Mouse (Mus musculus): Measurements from ENCODE around the gene Rgs6.

The Rgs6 gene

DNA sequence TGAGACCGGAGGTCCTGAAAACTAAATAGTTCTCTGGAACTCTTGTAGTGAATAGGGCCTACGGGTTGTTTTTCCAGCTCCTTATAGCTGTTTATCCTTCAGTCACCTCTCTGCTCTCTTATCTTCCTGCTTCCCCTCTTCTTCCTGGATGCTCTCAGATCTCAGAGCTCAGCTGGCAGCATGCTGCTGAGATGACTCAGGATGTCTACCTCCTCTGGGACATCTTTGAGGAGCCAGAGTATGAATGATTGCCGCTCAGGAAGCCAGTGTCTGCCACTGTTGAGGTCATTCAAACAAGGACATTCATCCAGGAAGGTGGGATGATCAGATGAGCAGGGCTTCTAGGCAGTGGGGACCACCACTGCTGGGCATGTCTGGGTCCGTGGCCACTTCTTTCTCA, 498.9 kb downstream of the Rgs6 start:
- no peak for DNase-seq (ENCODE audit: low spot score)

DNA sequence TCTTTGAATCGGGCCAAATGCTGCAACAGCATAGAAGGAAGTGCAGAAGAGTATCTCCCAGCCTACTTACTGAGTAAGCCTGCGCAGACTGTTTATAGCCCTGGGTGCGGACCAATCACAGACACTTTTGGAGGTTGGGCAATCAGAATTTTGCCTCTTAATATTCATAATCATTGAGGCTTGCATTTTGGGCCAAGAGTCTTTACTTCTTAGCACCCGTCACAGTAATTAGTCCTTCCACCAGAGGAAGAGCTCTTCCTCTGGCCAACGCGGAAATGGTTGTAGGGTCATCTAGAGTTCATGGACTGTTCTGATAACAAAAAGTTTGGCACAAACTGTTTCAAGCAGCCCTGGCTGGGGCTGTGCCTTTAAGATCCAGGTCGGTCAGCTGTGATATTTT, 499.5 kb downstream of the Rgs6 start:
- DNase-seq (ENCODE audit: low spot score) = no peak

DNA sequence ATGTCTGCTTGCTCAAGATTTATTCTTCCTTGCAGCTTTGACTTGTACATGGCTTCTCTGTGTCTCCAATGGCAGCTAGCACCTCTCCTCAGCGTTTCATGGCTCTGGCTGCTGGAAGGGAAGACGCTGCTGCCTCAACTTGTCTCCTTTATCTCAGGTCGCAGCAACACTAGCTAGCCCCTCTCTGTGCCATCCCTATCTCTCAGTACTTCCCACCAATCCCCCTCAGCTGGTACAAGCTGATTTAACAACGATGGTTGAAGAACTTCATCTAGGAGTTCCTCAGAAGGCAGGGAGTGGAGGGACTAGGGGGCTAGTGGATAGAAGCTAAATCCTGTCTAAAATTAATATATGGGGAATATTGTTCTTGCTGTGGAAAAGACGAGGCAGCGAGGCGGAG, 503.9 kb downstream of the Rgs6 start:
- DNase-seq (ENCODE audit: low spot score) = no peak

- DNase-seq (ENCODE audit: low spot score) = no peak
These were observed 509.7 kb downstream of the Rgs6 start for GRCm38 (mm10) chr12:83097787-83098186.

DNA sequence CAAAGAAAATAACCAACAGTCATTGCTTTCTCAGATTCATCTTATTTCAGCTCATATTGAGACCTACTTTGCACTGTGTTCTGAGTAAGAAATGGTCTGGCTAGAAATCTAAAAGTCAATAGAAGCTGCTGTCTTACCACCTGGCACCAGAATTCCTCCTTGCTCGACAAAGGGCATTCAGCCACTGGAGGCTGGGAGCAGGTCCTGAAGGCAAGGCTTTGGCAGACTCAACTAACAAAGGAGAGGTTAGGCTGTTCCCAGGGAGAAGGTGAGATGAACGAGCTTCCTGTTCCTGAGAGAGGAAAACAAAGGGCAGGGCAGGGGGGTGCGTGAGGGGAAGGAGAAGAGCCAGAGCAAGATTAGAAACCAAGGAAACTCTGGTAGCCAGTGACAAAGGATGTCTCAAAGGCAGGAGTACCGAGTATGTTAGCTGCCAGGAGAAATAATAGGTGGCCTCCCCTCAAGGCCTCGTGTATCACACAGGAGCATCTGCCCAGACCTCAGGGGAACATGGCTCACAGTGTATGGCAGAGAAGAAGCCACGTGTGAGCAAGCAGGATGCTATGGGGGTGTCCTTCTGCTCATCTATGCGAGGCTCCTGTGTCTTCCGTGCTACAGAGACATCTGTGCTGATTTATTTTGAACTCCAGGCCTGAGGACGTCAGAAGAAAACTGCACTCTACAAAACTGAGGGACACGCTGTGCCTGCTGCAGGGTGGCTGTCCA, 510.7 kb downstream of the Rgs6 start:
- DNase-seq (ENCODE audit: low spot score) = no peak

- no peak for DNase-seq (ENCODE audit: low spot score)
These were observed 511.8 kb downstream of the Rgs6 start for GRCm38 (mm10) chr12:83099920-83100319.

DNA sequence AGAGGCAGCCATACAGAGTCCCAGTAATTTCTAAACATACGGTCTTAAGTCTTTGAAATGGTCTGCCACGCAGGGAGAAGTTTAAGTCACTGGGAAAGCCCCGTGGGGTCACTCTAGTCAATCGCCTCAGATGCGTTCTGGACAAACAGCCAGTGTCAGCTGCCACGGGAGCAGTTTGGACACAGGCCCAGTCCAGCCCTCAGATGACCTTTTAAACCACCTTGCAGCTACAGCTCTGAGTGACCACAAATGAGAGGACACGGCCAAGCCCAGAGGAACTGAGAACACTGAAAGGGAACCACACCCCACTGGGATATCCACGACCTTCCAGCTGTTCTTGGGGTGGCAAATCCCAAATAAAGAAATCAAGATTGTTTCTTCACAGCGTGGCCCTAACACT, 512.3 kb downstream of the Rgs6 start:
- no peak for DNase-seq (ENCODE audit: low spot score)

DNA sequence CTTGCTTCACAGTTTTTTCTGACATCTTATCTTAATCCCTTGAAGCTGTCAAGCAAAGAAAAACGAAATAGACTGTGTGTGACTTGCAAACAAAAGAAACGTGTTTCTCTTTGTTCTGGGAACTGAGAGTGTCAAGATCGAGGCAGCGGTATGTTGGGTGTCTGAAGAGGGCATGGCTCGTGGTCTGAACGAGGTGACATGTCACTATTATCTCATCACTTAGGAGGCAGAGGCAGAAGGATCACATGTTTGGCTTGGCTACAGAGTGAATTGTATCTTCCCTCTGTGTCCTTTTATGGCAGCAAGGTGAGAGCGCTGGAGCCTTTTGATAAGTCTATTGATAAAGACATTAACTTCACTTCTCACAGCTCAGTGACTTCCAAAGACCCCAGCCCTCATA, 512.8 kb downstream of the Rgs6 start:
- DNase-seq (ENCODE audit: low spot score) = no peak

DNA sequence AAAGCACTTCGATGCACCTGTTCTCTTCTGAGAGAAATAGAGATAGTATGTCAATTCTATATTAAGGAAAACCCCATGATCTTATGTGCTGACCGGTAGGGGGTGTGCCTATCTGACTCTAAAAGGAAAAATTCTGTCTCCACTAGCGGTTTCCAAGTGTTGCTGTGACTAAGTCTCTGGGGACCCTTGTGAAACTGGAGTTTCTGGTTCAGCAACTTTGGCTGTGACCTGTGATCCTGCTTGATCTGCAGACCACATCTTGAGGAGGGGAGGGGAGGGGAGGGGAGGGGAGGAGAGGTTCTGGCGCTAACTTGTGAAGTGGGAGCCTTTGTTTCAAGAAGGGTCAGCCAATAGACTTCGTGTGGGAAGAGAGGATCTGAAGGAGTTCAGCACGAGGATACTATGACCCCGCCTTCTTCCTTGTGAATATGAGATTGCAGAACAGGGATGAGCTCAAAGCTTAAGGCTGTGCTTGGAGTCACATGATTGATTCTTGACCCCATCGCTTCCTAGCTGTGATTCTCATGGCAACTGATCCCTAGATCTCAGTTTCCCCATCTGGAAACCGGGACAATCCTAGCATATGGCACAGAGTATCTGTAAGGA, 517.5 kb downstream of the Rgs6 start:
- peak; percentile 24 for DNase-seq (ENCODE audit: low spot score)

DNA sequence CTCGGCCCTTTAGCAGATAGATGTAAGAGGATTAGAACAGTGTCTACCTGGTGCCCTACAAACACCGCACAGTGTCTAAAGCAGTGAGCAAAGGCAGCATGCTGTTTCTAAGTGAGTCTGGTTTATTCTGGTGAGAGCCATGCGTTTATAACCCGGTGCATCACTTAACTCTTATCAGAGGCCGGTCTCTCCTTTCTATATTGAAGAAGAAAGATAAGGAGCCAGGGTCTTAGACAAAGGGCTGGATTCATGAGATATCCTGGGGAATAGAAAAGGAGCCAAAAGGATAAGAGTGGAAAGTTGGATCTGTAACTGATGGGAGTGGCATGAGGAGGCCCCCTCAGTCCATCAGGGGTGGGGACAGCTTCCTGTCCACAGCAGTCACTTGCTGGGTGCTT, 518.0 kb downstream of the Rgs6 start:
- no peak for DNase-seq (ENCODE audit: low spot score)

DNA sequence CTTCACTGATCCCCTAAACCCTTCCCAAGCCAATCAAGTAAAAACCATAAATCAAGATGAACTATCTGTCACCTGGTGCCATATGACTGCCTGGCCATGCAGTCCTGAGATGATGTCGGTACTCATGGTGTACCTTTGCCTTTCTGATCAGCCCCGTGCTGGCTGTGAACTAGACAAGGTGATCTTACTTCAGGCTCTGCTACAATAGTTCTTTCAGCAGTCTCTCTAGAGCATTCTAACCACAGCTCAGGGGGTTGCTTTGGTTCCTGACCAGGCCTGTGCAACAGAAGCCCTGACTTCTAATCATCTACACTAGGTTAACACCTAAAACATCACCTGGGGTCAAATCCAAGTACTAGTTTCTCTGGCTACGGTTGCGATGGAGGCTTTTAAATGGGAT, 521.4 kb downstream of the Rgs6 start:
- no peak for DNase-seq (ENCODE audit: low spot score)

DNA sequence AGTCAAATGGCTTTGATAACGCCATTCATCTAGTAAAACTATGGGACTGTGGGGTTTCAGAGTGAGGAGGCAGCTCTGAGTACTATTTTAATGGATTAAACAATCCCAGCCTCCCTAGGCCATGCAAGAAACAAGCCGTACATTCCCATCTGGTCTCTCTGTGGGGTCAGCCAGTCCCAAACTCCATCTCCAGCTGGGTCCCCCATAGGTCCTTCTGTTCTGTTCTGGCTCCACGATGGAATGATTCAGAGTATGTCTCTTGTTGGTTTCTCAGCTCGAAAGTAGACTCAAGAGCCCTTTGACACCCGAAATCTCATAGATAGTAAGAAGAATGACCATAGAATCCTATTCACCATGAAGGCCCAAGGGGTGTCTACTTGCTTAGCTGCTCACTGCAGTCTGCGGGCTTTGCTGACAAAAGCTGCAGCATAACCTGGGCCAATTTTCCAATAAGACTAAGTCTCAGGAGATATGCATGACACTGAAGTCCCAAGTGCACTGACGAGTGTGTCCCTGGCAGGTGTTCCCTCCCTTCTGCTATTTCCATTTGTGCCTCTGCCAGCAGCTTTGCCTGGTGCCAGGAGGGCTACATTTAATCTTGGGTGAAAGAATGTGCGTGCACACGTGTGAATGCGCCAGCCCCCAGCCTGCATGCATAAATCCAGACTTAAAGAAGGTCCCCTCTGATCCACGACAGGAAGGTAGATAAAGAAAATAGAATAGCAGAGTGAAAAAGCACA, 522.0 kb downstream of the Rgs6 start:
- DNase-seq (ENCODE audit: low spot score) = no peak

DNA sequence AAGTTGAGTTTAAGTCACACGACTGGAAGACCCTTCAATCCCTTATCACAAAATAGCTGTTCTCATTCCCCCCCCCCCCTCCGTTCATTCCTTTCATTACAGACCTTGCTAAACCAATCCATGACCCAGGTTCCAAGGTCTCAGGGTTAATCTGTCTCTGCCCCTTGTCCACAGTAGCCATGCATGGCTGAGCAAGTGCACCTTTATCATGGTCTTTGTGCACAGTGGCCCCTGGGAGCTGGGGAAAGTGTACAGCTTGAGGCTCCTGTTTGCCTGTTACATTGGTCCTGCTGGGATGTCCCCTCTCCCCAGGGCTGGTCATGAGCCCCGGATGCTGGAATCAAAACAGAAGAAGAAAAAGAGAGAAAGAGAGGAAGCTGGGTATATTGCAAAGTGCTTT, 522.6 kb downstream of the Rgs6 start:
- DNase-seq (ENCODE audit: low spot score) = no peak

DNA sequence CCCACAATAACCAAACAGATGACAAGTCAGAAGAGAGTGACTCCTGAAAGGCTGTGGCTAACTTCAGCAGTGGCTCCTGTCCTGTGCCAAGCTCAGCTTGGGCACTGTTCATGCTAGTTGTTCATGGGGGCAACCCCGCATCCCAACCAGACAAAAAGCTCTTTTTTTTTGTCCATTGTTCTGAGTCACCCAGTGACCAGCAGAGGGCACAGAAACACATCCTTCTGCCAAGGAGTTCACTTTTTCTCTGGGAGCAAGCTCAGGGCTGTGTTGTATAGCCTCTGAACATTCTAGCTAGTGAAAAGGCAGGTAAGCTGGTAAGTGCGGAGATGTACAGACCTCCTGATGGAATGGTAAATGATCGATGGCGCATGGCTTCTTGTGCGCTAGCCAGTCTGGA, 524.2 kb downstream of the Rgs6 start:
- DNase-seq (ENCODE audit: low spot score) = no peak

DNA sequence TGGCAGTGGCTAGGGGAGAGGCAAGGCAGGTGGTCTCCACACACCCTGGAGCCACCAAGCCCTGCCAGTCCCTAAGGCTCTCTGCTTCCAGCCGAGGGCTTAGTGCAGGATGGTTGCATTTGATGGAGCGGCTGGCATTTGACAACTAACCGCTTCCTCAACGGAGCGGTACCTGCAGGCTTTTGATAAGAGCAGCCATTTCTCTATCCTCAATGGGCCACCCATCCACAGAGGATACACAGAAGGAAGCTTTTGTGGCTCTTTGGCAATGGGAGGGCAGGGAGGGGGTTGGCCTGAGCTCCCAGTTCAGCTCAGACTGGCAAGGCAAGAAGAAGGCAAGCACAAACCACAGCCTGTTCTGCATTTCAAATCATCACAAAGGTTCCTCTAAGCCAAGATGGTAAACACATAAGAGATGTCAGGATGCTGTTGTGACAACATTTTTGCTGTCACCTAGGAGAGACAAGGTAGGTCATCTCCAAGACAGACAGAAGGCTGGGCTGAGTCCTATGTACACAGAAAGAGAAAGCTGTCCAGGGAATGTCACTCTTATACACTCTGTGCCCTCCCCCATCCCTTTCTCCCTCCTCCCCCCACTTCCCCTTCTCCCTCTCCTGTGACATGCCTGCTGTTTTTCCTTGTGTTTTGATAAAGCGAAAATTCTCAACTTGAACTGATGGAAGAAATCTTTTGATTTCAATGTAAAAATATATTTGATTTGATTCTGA, 525.0 kb downstream of the Rgs6 start:
- DNase-seq (ENCODE audit: low spot score) = no peak

- no peak for DNase-seq (ENCODE audit: low spot score)
These were observed 525.9 kb downstream of the Rgs6 start for GRCm38 (mm10) chr12:83113971-83114370.

DNA sequence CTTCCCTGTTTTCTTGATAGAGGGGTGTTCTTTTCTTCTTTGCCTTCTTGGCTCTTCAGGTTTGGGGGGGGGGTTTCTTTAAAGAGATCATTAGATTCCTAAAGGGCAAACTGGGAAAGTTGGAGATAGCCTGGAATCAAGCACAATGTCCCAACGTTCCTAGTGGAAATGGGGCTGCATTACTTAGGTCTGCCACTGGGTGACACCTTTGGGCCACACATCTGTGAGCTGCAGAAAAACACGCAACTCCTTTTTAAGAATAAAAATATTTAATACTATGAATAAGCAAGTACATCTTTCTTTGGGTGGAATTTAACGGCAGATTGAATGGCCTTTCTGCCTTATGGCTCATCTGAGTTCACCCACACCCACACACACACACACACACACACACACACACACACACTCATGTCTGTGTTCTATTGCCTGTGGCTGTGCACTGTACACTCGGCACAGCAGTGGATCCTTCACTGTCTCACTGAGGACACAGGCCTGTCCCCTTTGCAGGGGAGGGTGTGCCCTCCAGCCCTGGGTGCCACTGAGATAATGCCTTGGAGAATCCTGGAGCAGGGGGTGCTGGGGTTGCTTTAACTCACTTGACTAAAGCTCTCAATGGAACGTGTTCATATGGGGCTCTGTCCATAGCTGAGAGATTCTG, 526.4 kb downstream of the Rgs6 start:
- peak; percentile 47 for DNase-seq (ENCODE audit: low spot score)

GRCm38 (mm10) chr12:83124111-83124510, 536.0 kb downstream of the Rgs6 start:
- no peak for DNase-seq (ENCODE audit: low spot score)

DNA sequence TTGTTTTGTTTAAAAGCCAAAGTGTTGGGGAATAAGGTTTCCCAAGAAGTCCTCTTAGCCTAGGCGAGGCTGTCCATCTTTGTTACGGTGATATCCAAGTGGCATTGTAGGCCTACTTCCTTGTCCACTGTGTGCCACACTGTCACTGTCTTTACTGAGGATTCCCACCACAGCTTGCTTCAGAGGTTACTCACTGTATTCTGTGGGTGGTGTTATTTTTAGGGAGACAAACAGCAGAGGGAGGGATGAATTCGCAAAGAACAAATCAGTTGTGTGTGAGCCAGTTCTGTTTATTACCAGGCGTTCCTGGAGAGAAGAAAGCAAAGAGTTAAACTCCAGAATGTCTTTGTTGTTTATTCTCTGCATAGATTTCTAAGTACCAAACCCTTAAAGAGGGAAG, 537.2 kb downstream of the Rgs6 start:
- no peak for DNase-seq (ENCODE audit: low spot score)

DNA sequence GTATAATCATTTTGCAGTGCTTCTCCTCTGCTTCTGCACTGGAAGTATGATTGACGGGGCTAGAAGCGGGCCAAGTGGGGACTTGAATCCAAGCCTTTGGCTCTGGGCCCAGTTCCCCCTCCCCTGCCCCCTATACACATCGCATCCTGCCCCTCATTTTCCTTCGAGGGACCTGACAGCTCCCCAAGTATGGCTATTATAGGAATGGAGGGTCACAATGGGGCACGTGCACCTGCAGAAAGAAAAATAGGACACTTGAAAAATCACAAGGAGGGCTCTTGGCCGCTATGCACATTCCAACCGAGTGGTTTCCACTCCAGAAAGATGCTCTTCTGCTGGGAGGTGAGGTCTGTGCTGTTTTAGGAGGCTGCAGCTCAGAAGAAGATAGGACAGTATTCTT, 538.8 kb downstream of the Rgs6 start:
- no peak for DNase-seq (ENCODE audit: low spot score)

- DNase-seq (ENCODE audit: low spot score) = no peak
These were observed 539.9 kb downstream of the Rgs6 start for GRCm38 (mm10) chr12:83127955-83128354.

- DNase-seq (ENCODE audit: low spot score) = peak; percentile 18
These were observed 540.5 kb downstream of the Rgs6 start for GRCm38 (mm10) chr12:83128606-83129005.

All from urinary bladder, postnatal 25 days (tissue).